Mouse (Mus musculus) ES-E14 (cell line): ENCODE measurements around the gene Fhit. TPM values are rescaled to one million over a fixed set of nuclear protein-coding genes. Genes with fewer than 3 reads are reported as not detected.
"Not testable (repeated sequence)": the region's sequence is repeated elsewhere in the genome, so short reads cannot be mapped to it uniquely, and the experiment has no call there.

ENCODE experiments used
- DNase-seq: peaks from one replicate; pipeline ENCODE4 v3.0.0-alpha.2; 2013; ENCODE audit warnings: low read depth, low spot score
- H3K27ac ChIP-seq: 2 replicates; pipeline ENCODE4 v1.5.1; 2012; ENCODE audit warnings: low read depth, mild to moderate bottlenecking, low read length, moderate library complexity, mixed read lengths; ENCODE audit not compliant: poor library complexity, insufficient read depth, severe bottlenecking
- H3K36me3 ChIP-seq: 2 replicates; pipeline ENCODE4 v1.6.1; 2012; ENCODE audit warnings: mild to moderate bottlenecking, low read length, moderate library complexity, mixed read lengths; ENCODE audit not compliant: control insufficient read depth, poor library complexity, insufficient read depth, severe bottlenecking
- H3K4me1 ChIP-seq, 2 experiments: fragments of 150-350 bp in 1 of 2; sonication (generic) in 1 of 2; 2 replicates each; pipeline ENCODE4 v1.6.1; 2012; ENCODE audit warnings: low read length in 2 of 2, mild to moderate bottlenecking in 1 of 2, mixed read lengths in 1 of 2; ENCODE audit not compliant: control insufficient read depth in 2 of 2, insufficient read depth in 2 of 2, poor library complexity in 1 of 2
- H3K4me3 ChIP-seq, 2 experiments: fragments of 150-350 bp in 1 of 2; sonication (generic) in 1 of 2; 2 replicates each; pipeline ENCODE4 v1.5.1; 2012; ENCODE audit warnings: low read length in 2 of 2, low read depth in 1 of 2, mild to moderate bottlenecking in 1 of 2, mixed read lengths in 1 of 2; ENCODE audit not compliant: insufficient read depth in 1 of 2, poor library complexity in 1 of 2, severe bottlenecking in 1 of 2
- H3K9ac ChIP-seq: 2 replicates; pipeline ENCODE4 v1.6.1; 2012; ENCODE audit warnings: low read depth, mild to moderate bottlenecking, low read length, mixed read lengths; ENCODE audit not compliant: poor library complexity, insufficient read depth, severe bottlenecking
- H3K9me3 ChIP-seq: fragments of 150-350 bp; sonication (generic); 2 replicates; pipeline ENCODE4 v1.6.1; 2012; ENCODE audit warnings: low read depth, mild to moderate bottlenecking, low read length; ENCODE audit not compliant: control insufficient read depth, insufficient read depth
- CHD2 ChIP-seq: IDR thresholded peaks from 2 replicates; pipeline ENCODE4 v1.6.1; 2014; ENCODE audit warnings: mild to moderate bottlenecking, low read depth, low read length, inconsistent platforms
- HCFC1 ChIP-seq: IDR thresholded peaks from 2 replicates; pipeline ENCODE4 v1.6.1; 2012; ENCODE audit warnings: low read length, inconsistent platforms, borderline replicate concordance; ENCODE audit not compliant: insufficient read depth
- MAFK ChIP-seq: IDR thresholded peaks from 2 replicates; pipeline ENCODE4 v1.6.1; 2014; ENCODE audit warnings: mild to moderate bottlenecking, low read depth, low read length, inconsistent platforms; ENCODE audit not compliant: insufficient read depth
- ZC3H11A ChIP-seq: IDR thresholded peaks from 2 replicates; pipeline ENCODE4 v1.6.1; 2012; ENCODE audit warnings: low read depth, mild to moderate bottlenecking, inconsistent platforms, low read length, borderline replicate concordance
- ZNF384 ChIP-seq: IDR thresholded peaks from 2 replicates; pipeline ENCODE4 v1.6.1; 2012; ENCODE audit warnings: low read depth, low read length, inconsistent platforms
- in situ Hi-C, 2 experiments: fragments of 600-800 bp; cut with MboI; formaldehyde crosslinking; loops; one replicate each; pipeline ENCODE4 v1.15.1; 2025; ENCODE audit warnings: low sequenced_read_pairs in 2 of 2, inconsistent platforms in 1 of 2; ENCODE audit not compliant: unreplicated experiment in 2 of 2
- total RNA-seq: library from RNA; depleted of rRNA; stranded (reverse); fragments of 300-350 nt; gene quantifications from 2 replicates; pipeline ENCODE4 v1.2.3, GENCODE M21; 2012

Gene Fhit
- total RNA-seq, 1 experiment: 1.0 TPM

GRCm38 (mm10) chr14:10795498-10796075 lies 366.2 kb downstream of the Fhit start:
- no peak overlapping the region for H3K9ac ChIP-seq
- TF ChIP-seq HCFC1 (no peak), CHD2 (no peak), ZC3H11A (no peak), ZNF384 (no peak), MAFK (no peak)

GRCm38 (mm10) chr14:10783929-10784328 lies 377.9 kb downstream of the Fhit start:
- H3K27ac ChIP-seq: no peak overlapping the region
- no peak for TF ChIP-seq ZC3H11A
- TF ChIP-seq ZNF384: no peak
- no peak for TF ChIP-seq CHD2
- no peak for TF ChIP-seq HCFC1
- TF ChIP-seq MAFK: no peak
- H3K9me3 ChIP-seq: no peaks in the 10 kb centered on the region
- in situ Hi-C loops: no loop called here
- H3K4me1 ChIP-seq: no peaks in the 10 kb centered on the region
- no peak for DNase-seq
- H3K4me3 ChIP-seq: no peak overlapping the region
- no peak overlapping the region for H3K9ac ChIP-seq
- no peaks in the 10 kb centered on the region for H3K36me3 ChIP-seq

More at GRCm38 (mm10) chr14:10795498-10796075, 366.2 kb downstream of the Fhit start:
- in situ Hi-C loops: no loop called here
- Histone ChIP-seq H3K27ac (no peak overlapping the region), H3K4me1 (no peaks in the 10 kb centered on the region), H3K36me3 (no peaks in the 10 kb centered on the region), H3K4me3 (no peak overlapping the region), H3K9me3 (no peaks in the 10 kb centered on the region)
- DNase-seq: no peak

GRCm38 (mm10) chr14:10778721-10779120 lies 383.1 kb downstream of the Fhit start:
- no peaks in the 10 kb centered on the region for H3K4me1 ChIP-seq
- no peaks in the 10 kb centered on the region for H3K9me3 ChIP-seq
- TF ChIP-seq MAFK (no peak), ZNF384 (no peak), CHD2 (no peak), ZC3H11A (no peak), HCFC1 (no peak)
- H3K9ac ChIP-seq: no peak overlapping the region
- no peaks in the 10 kb centered on the region for H3K36me3 ChIP-seq
- H3K4me3 ChIP-seq: no peak overlapping the region
- no peak for DNase-seq
- no peak overlapping the region for H3K27ac ChIP-seq
- in situ Hi-C loops: no loop called here

- H3K4me3 ChIP-seq, DNase-seq, H3K4me1 ChIP-seq, H3K36me3 ChIP-seq, H3K9ac ChIP-seq, in situ Hi-C loops, H3K27ac ChIP-seq, H3K9me3 ChIP-seq: not testable (repeated sequence)
- TF ChIP-seq ZNF384: peak; percentile 70
Observed at GRCm38 (mm10) chr14:10754883-10755282, 407.0 kb downstream of the Fhit start.

GRCm38 (mm10) chr14:10738076-10738475 lies 423.8 kb downstream of the Fhit start:
- no peaks in the 10 kb centered on the region for H3K4me1 ChIP-seq
- DNase-seq: no peak
- no peaks in the 10 kb centered on the region for H3K36me3 ChIP-seq
- H3K4me3 ChIP-seq: no peak overlapping the region
- no peaks in the 10 kb centered on the region for H3K9me3 ChIP-seq
- TF ChIP-seq ZNF384 (no peak), HCFC1 (no peak), MAFK (no peak), CHD2 (no peak), ZC3H11A (no peak)
- no peak overlapping the region for H3K9ac ChIP-seq
- H3K27ac ChIP-seq: no peak overlapping the region
- in situ Hi-C loops: no loop called here
